Mouse (Mus musculus) forebrain, embryonic 15.5 days (tissue): ENCODE data around the gene Adam8. TPM values are rescaled to one million over a fixed set of nuclear protein-coding genes. Genes with fewer than 3 reads are reported as not detected.
A peak's percentile ranks its signal among the peaks of the same experiment; 100 is the strongest.

Experiments used
- ATAC-seq: fragments of 200-750 bp; cut with Nextera tagmentation; replicated peaks from 2 replicates; pipeline ENCODE4 v1.8.0; 2017; ENCODE audit warnings: mild to moderate bottlenecking, moderate TSS enrichment, moderate library complexity
- H3K27ac ChIP-seq: fragments of 300-500 bp; sonication (generic); replicated peaks from 2 replicates; pipeline ENCODE4 v1.5.1; 2015; ENCODE audit warnings: mild to moderate bottlenecking, inconsistent platforms
- H3K27me3 ChIP-seq: fragments of 300-500 bp; sonication (generic); 2 replicates; pipeline ENCODE4 v1.6.1; 2015; ENCODE audit warnings: inconsistent platforms
- H3K36me3 ChIP-seq: fragments of 300-500 bp; sonication (generic); 2 replicates; pipeline ENCODE4 v1.6.1; 2015; ENCODE audit warnings: mild to moderate bottlenecking, inconsistent platforms
- H3K4me1 ChIP-seq: fragments of 300-500 bp; sonication (generic); 2 replicates; pipeline ENCODE4 v1.6.1; 2015; ENCODE audit warnings: inconsistent platforms
- H3K4me2 ChIP-seq: fragments of 300-500 bp; sonication (generic); replicated peaks from 2 replicates; pipeline ENCODE4 v1.6.1; 2015; ENCODE audit warnings: mild to moderate bottlenecking, inconsistent platforms
- H3K4me3 ChIP-seq: fragments of 300-500 bp; sonication (generic); 2 replicates; pipeline ENCODE4 v1.5.1; 2015; ENCODE audit warnings: mild to moderate bottlenecking, inconsistent platforms
- H3K9ac ChIP-seq: fragments of 300-500 bp; sonication (generic); replicated peaks from 2 replicates; pipeline ENCODE4 v1.6.1; 2015; ENCODE audit warnings: mild to moderate bottlenecking, inconsistent platforms
- H3K9me3 ChIP-seq: fragments of 300-500 bp; sonication (generic); 2 replicates; pipeline ENCODE4 v1.6.1; 2016; ENCODE audit warnings: inconsistent platforms
- WGBS: fragments of 180-500 bp; shearing (Covaris S2); methylation state at CpG from one replicate; pipeline ENCODE4 v1.1.7; 2015; ENCODE audit warnings: mixed read lengths; 5-methylcytosine and 5-hydroxymethylcytosine counted together
- polyA plus RNA-seq: library from polyadenylated mRNA; unstranded; fragments of >200 nt; fragmentation: Nextera tagmentation; extraction: Ambion mirVana; gene quantifications from 2 replicates; pipeline ENCODE4 v1.2.1, GENCODE M21; 2015

Gene Adam8
- polyA plus RNA-seq, 1 experiment from 2014 or later: 3.1 TPM

GRCm38 (mm10) chr7:139957958-139958357 is 34.4 kb downstream of the Adam8 start:
- H3K4me2 ChIP-seq: no peak overlapping the region
- peak; percentile 43; the same call in 1 of the 2 replicates for ATAC-seq
- 34% methylated on average over 11 of the region's 11 CpGs for WGBS
- H3K27ac ChIP-seq: no peak overlapping the region
- no peaks in the 10 kb centered on the region for H3K27me3 ChIP-seq
- H3K9ac ChIP-seq: no peak overlapping the region
- no peaks in the 10 kb centered on the region for H3K36me3 ChIP-seq
- no peak overlapping the region for H3K4me3 ChIP-seq
- H3K9me3 ChIP-seq: no peaks in the 10 kb centered on the region
- peaks cover 8% of the 10 kb centered on the region for H3K4me1 ChIP-seq

GRCm38 (mm10) chr7:139957437-139957836 is 34.9 kb downstream of the Adam8 start:
- no peaks in the 10 kb centered on the region for H3K27me3 ChIP-seq
- no peak for ATAC-seq
- H3K36me3 ChIP-seq: no peaks in the 10 kb centered on the region
- H3K4me1 ChIP-seq: peaks cover 8% of the 10 kb centered on the region
- H3K4me2 ChIP-seq: no peak overlapping the region
- H3K27ac ChIP-seq: no peak overlapping the region
- H3K9ac ChIP-seq: no peak overlapping the region
- H3K4me3 ChIP-seq: no peak overlapping the region
- 77% methylated on average over 11 of the region's 11 CpGs for WGBS
- H3K9me3 ChIP-seq: no peaks in the 10 kb centered on the region

GRCm38 (mm10) chr7:139956658-139957057 is 35.7 kb downstream of the Adam8 start:
- no peak overlapping the region for H3K4me3 ChIP-seq
- no peak overlapping the region for H3K27ac ChIP-seq
- peaks cover 8% of the 10 kb centered on the region for H3K4me1 ChIP-seq
- H3K4me2 ChIP-seq: no peak overlapping the region
- H3K36me3 ChIP-seq: no peaks in the 10 kb centered on the region
- no peak overlapping the region for H3K9ac ChIP-seq
- 84% methylated on average over 3 of the region's 3 CpGs for WGBS
- H3K9me3 ChIP-seq: no peaks in the 10 kb centered on the region
- H3K27me3 ChIP-seq: 0 out of 2 replicates have a peak, but pooled peaks cover 1% of the 10 kb centered on the region
- no peak for ATAC-seq

DNA sequence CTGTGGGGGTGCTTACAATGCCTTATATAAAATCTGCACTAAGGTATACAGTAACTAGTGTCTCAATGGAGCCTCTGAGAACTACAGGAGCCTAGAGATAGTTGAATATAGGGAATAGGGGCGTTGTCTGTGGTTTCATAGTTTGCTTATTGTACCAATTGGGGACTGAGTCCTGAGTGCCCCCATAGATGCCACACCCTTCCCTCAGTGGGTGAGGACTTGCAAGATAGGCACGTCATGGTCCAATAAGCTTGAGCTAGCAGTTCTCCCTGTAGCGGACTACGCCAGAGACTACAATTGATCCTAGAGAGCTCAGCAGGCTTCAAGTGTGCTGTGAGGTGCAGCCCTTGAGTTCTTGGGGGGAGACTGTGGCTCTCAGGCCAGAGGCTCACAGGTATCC is 36.9 kb downstream of the Adam8 start:
- no peaks in the 10 kb centered on the region for H3K9me3 ChIP-seq
- no peak for ATAC-seq
- WGBS: 88% methylated on average over 4 of the region's 4 CpGs
- 0 out of 2 replicates have a peak, but pooled peaks cover 5% of the 10 kb centered on the region for H3K27me3 ChIP-seq
- H3K4me1 ChIP-seq: peaks cover 16% of the 10 kb centered on the region
- no peak overlapping the region for H3K4me3 ChIP-seq
- H3K4me2 ChIP-seq: no peak overlapping the region
- no peaks in the 10 kb centered on the region for H3K36me3 ChIP-seq
- no peak overlapping the region for H3K9ac ChIP-seq
- H3K27ac ChIP-seq: no peak overlapping the region

- Histone ChIP-seq H3K27ac (no peak overlapping the region), H3K4me2 (no peak overlapping the region), H3K4me1 (peaks cover 14% of the 10 kb centered on the region), H3K36me3 (no peaks in the 10 kb centered on the region), H3K4me3 (no peak overlapping the region), H3K9ac (no peak overlapping the region), H3K9me3 (no peaks in the 10 kb centered on the region), H3K27me3 (peaks cover 26% of the 10 kb centered on the region; the same call in 1 of the 2 replicates)
- no peak for ATAC-seq
- 56% methylated on average over 6 of the region's 6 CpGs for WGBS
Measured at GRCm38 (mm10) chr7:139951991-139952633, 40.2 kb downstream of the Adam8 start.

- H3K4me2 ChIP-seq: peak overlapping the region; percentile 65
Measured at GRCm38 (mm10) chr7:139951079-139951478, 41.3 kb downstream of the Adam8 start.

DNA sequence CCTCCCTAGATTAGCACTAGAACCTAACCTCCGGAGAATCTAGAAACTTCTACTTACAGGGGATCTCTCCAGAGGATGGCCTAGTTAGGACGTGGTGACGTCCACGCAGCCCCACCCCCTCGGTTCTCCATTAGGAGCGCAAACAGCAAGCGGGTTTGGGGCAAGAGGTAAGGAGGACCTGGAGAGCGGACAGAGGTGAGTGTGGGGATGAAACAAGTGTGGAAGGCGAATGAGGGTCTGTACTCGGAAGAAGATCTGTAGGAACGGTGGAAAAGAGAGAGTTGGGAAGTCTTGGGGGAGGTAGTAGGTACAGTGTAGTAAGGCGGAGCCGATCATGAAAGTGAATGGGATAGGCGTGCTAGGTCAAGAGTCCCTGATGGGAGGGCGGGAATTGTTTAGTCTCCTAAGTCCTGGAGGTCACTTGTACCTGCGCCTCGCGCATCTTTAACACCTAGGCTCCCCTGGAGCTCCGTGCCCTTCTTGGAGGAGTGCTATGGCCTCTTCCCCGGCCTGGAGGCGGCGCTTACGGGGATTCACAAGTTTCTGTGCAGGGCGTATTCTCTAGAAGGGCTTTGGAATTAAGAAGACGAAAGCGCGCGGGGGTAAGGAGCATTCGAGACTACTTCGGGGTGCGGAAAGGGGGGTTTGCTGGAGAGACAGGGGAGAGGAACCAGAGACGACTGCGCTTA is 41.9 kb downstream of the Adam8 start:
- H3K27ac ChIP-seq: no peak overlapping the region

More at GRCm38 (mm10) chr7:139951079-139951478, 41.3 kb downstream of the Adam8 start:
- H3K4me1 ChIP-seq: peaks cover 14% of the 10 kb centered on the region
- H3K27ac ChIP-seq: no peak overlapping the region
- H3K36me3 ChIP-seq: no peaks in the 10 kb centered on the region
- H3K4me3 ChIP-seq: peak overlapping the region; percentile 41
- no peaks in the 10 kb centered on the region for H3K9me3 ChIP-seq
- no peak overlapping the region for H3K9ac ChIP-seq
- WGBS: 9% methylated on average over 16 of the region's 16 CpGs
- H3K27me3 ChIP-seq: peaks cover 33% of the 10 kb centered on the region
- ATAC-seq: no peak

DNA sequence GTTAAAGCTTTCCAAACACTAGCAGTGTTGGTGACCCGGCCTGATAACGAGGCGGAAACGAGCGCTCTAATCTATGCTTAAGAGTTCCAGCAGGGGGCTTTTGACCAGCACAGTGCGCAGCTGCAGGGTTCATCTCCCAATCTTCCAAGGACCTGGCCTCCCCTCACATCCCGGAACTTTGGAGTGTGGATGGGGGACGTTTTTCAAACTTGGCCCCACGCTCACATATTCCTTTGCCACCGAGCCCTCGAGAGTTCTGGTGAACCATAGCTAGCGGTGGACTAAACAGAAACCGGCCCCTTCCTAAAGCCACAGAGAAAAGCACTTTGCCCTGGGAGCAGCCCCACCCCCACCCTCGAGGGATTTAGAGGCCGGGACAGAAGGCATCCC is 42.5 kb downstream of the Adam8 start:
- ATAC-seq: no peak; the same call in 1 of the 2 replicates
- H3K4me1 ChIP-seq: peaks cover 14% of the 10 kb centered on the region
- no peak overlapping the region for H3K27ac ChIP-seq
- H3K4me2 ChIP-seq: peak overlapping the region; percentile 65
- H3K27me3 ChIP-seq: peaks cover 45% of the 10 kb centered on the region
- no peaks in the 10 kb centered on the region for H3K36me3 ChIP-seq
- under 1% methylated on average over 15 of the region's 15 CpGs for WGBS
- no peaks in the 10 kb centered on the region for H3K9me3 ChIP-seq
- peak overlapping the region; percentile 18 for H3K9ac ChIP-seq
- H3K4me3 ChIP-seq: peak overlapping the region; percentile 41

More for the DNA sequence above, 41.9 kb downstream of the Adam8 start:
- under 1% methylated on average over 33 of the region's 33 CpGs for WGBS
- H3K9me3 ChIP-seq: no peaks in the 10 kb centered on the region
- no peaks in the 10 kb centered on the region for H3K36me3 ChIP-seq
- H3K27me3 ChIP-seq: peaks cover 40% of the 10 kb centered on the region
- peak overlapping the region; percentile 65 for H3K4me2 ChIP-seq
- H3K9ac ChIP-seq: peak overlapping the region; percentile 18
- peaks cover 14% of the 10 kb centered on the region for H3K4me1 ChIP-seq
- peak overlapping the region; percentile 41 for H3K4me3 ChIP-seq
- ATAC-seq: peak; percentile 57

DNA sequence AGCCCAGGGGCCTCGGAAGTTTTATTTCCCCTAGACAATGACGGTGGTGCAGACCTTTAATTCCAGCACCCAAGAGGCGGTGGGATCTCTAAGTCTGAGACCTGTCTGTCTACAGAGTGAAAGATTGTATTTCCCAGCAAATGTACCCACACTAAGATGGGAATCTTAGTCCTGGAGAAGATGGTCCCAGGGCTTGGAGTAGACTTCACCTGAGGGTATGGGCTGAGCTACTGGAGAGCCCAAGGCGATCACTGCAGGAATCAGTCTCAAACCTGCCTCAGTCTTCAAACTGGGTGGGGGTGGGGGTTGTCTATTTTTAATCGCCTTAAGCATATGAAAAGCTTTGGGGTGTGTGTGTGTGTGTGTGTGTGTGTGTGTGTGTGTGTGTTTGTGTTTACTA is 46.3 kb downstream of the Adam8 start:
- no peak for ATAC-seq
- Histone ChIP-seq H3K36me3 (no peaks in the 10 kb centered on the region), H3K9me3 (no peaks in the 10 kb centered on the region), H3K4me1 (peaks cover 25% of the 10 kb centered on the region), H3K9ac (no peak overlapping the region), H3K27ac (no peak overlapping the region), H3K4me2 (no peak overlapping the region), H3K4me3 (no peak overlapping the region), H3K27me3 (peaks cover 76% of the 10 kb centered on the region)
- 33% methylated on average over 5 of the region's 5 CpGs for WGBS

DNA sequence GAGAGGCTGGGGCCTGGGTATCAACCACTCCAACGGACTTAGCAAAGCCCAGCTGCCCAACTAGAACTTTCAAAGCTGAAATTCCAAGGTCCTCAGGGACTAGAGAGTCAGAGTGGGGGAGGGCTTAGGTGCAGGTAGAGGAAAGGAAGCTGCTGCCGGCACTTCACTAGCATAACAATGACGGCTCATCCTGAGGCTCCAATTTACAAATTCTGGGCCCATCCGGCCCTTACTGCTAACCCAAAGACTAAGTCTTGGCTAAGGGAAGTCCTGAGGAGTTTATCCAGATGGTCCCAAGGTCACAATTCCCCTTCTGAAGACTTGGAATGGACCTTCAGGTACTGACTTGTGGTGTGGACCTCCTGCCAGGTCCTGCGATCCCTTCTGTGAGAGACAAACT is 46.8 kb downstream of the Adam8 start:
- Histone ChIP-seq H3K4me1 (peaks cover 20% of the 10 kb centered on the region), H3K27me3 (peaks cover 73% of the 10 kb centered on the region), H3K4me3 (no peak overlapping the region), H3K36me3 (no peaks in the 10 kb centered on the region), H3K9ac (no peak overlapping the region), H3K9me3 (no peaks in the 10 kb centered on the region), H3K4me2 (no peak overlapping the region), H3K27ac (no peak overlapping the region)
- 13% methylated on average over 5 of the region's 5 CpGs for WGBS
- no peak for ATAC-seq

DNA sequence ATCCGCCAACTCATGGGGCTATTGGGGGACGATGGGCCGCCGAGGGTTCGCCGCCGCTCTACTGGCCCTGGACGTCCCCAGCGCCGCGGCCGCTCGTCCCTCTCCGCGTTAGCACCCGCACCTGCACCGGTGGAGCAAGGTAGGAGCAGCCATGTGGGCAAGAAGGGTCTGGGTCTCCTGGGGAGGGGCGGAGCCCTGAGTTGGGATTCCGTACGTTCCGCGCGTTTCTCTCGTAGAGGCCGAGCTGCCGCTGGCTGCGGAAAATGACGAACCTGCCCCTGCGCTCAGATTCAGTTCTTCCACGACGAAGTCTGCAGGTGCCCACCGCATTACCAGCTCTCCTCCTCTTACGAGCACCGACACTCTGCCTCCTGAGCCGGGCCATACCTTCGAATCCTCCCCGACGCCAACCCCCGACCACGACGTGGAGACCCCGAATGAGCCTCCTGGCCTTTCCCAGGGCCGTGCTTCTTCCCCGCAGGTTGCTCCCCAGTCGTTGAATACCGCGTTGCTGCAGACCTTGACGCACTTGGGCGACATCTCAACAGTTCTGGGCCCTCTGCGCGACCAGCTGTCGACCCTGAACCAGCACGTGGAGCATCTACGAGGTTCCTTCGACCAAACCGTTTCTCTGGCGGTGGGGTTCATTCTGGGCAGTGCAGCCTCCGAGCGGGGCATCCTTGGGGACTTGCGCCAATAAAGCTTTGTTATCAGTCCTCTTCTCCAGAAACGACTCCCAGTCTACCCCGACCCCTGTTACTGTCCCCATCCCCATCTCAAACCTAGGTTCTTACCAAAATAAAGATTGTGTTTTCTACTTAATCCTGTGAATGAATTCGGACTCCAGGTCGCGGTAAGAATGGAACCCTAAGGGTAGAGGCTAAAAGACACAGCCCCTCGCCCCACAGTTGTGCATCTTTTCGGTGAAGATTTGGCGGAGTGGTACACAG is 47.8 kb downstream of the Adam8 start:
- 3% methylated on average over 68 of the region's 68 CpGs for WGBS
- H3K9ac ChIP-seq: 0 out of 2 replicates have a peak overlapping the region, but pooled peaks have one; percentile 10

More for the DNA sequence above, 47.8 kb downstream of the Adam8 start:
- H3K9me3 ChIP-seq: no peaks in the 10 kb centered on the region
- peak overlapping the region; percentile 52 for H3K4me2 ChIP-seq
- peaks cover 13% of the 10 kb centered on the region for H3K4me1 ChIP-seq
- H3K4me3 ChIP-seq: peak overlapping the region; percentile 34
- no peaks in the 10 kb centered on the region for H3K36me3 ChIP-seq
- no peak overlapping the region for H3K27ac ChIP-seq
- no peak for ATAC-seq
- H3K27me3 ChIP-seq: peaks cover 72% of the 10 kb centered on the region
